Mouse (Mus musculus): ENCODE results near the gene Ccdc155.

GRCm38 (mm10) chr7:45169495-45169894, 35.2 kb downstream of the Ccdc155 start:
- TF ChIP-seq CTCF (IDR thresholded peaks at IDR 0.05; ENCODE audit: insufficient read depth, low read length) (no peak), POLR2A (IDR thresholded peaks at IDR 0.05; ENCODE audit: borderline replicate concordance, extremely low read depth, low read depth, low read length) (no peak)
